Mouse (Mus musculus) embryonic facial prominence, embryonic 12.5 days (tissue): ENCODE data around the gene Mtmr3. TPM values are rescaled to one million over a fixed set of nuclear protein-coding genes. Genes with fewer than 3 reads are reported as not detected.

Experiments
- ATAC-seq: fragments of 200-750 bp; cut with Nextera tagmentation; 2 replicates; pipeline ENCODE4 v1.8.0; 2017; ENCODE audit not compliant: insufficient number of reproducible peaks, insufficient read depth, low FRiP score, low TSS enrichment
- H3K27ac ChIP-seq: fragments of 300-500 bp; sonication (generic); 2 replicates; pipeline ENCODE4 v1.5.1; 2016; ENCODE audit warnings: mild to moderate bottlenecking
- H3K27me3 ChIP-seq: fragments of 300-500 bp; sonication (generic); 2 replicates; pipeline ENCODE4 v1.6.1; 2016; ENCODE audit warnings: mild to moderate bottlenecking, moderate library complexity
- H3K36me3 ChIP-seq: fragments of 300-500 bp; sonication (generic); 2 replicates; pipeline ENCODE4 v1.6.1; 2016; ENCODE audit warnings: mild to moderate bottlenecking
- H3K4me1 ChIP-seq: fragments of 300-500 bp; sonication (generic); 2 replicates; pipeline ENCODE4 v1.6.1; 2016
- H3K4me2 ChIP-seq: fragments of 300-500 bp; sonication (generic); replicated peaks from 2 replicates; pipeline ENCODE4 v1.6.1; 2016; ENCODE audit warnings: mild to moderate bottlenecking, moderate library complexity
- H3K4me3 ChIP-seq: fragments of 300-500 bp; sonication (generic); 2 replicates; pipeline ENCODE4 v1.5.1; 2016; ENCODE audit warnings: mild to moderate bottlenecking
- H3K9ac ChIP-seq: fragments of 300-500 bp; sonication (generic); 2 replicates; pipeline ENCODE4 v1.6.1; 2016; ENCODE audit warnings: mild to moderate bottlenecking, moderate library complexity
- H3K9me3 ChIP-seq: fragments of 300-500 bp; sonication (generic); 2 replicates; pipeline ENCODE4 v1.6.1; 2016; ENCODE audit warnings: mild to moderate bottlenecking, moderate library complexity
- WGBS: fragments of 180-500 bp; shearing (Covaris S2); methylation state at CpG from one replicate; pipeline ENCODE4 v1.1.7; 2016; 5-methylcytosine and 5-hydroxymethylcytosine counted together
- polyA plus RNA-seq: library from polyadenylated mRNA; unstranded; fragments of >200 nt; fragmentation: Nextera tagmentation; extraction: Ambion mirVana; gene quantifications from 2 replicates; pipeline ENCODE4 v1.2.1, GENCODE M21; 2016

The Mtmr3 gene
- polyA plus RNA-seq, 1 experiment from 2014 or later, result 37.9 TPM

GRCm38 (mm10) chr11:4622997-4623396 is 28.3 kb upstream of the Mtmr3 start:
- H3K9ac ChIP-seq, result no peak overlapping the region
- no peaks in the 10 kb centered on the region for H3K9me3 ChIP-seq
- no peak overlapping the region for H3K27ac ChIP-seq
- no peaks in the 10 kb centered on the region for H3K36me3 ChIP-seq
- H3K27me3 ChIP-seq, result no peaks in the 10 kb centered on the region
- WGBS, result 60% methylated on average over 5 of the region's 5 CpGs
- ATAC-seq, result no peak
- no peaks in the 10 kb centered on the region for H3K4me1 ChIP-seq
- H3K4me3 ChIP-seq, result no peak overlapping the region
- H3K4me2 ChIP-seq, result no peak overlapping the region

- no peaks in the 10 kb centered on the region for H3K36me3 ChIP-seq
- H3K9me3 ChIP-seq, result no peaks in the 10 kb centered on the region
- H3K4me3 ChIP-seq, result no peak overlapping the region
- WGBS, result 75% methylated on average over 7 of the region's 7 CpGs
- no peaks in the 10 kb centered on the region for H3K4me1 ChIP-seq
- H3K9ac ChIP-seq, result no peak overlapping the region
- no peak for ATAC-seq
- H3K4me2 ChIP-seq, result no peak overlapping the region
- no peaks in the 10 kb centered on the region for H3K27me3 ChIP-seq
- no peak overlapping the region for H3K27ac ChIP-seq
Observed at GRCm38 (mm10) chr11:4622442-4622986, 27.9 kb upstream of the Mtmr3 start.

- no peaks in the 10 kb centered on the region for H3K36me3 ChIP-seq
- no peak overlapping the region for H3K4me3 ChIP-seq
- no peak overlapping the region for H3K9ac ChIP-seq
- H3K9me3 ChIP-seq, result no peaks in the 10 kb centered on the region
- no peak overlapping the region for H3K4me2 ChIP-seq
- no peaks in the 10 kb centered on the region for H3K27me3 ChIP-seq
- H3K4me1 ChIP-seq, result no peaks in the 10 kb centered on the region
- 68% methylated on average over 4 of the region's 4 CpGs for WGBS
- H3K27ac ChIP-seq, result no peak overlapping the region
- no peak for ATAC-seq
Observed at GRCm38 (mm10) chr11:4621866-4622265, 27.2 kb upstream of the Mtmr3 start.

GRCm38 (mm10) chr11:4620501-4621108 is 25.9 kb upstream of the Mtmr3 start:
- Histone ChIP-seq H3K27ac (no peak overlapping the region), H3K4me3 (no peak overlapping the region), H3K36me3 (no peaks in the 10 kb centered on the region), H3K4me2 (no peak overlapping the region), H3K4me1 (no peaks in the 10 kb centered on the region), H3K27me3 (no peaks in the 10 kb centered on the region), H3K9ac (no peak overlapping the region), H3K9me3 (no peaks in the 10 kb centered on the region)
- WGBS, result 61% methylated on average over 13 of the region's 13 CpGs
- no peak for ATAC-seq

GRCm38 (mm10) chr11:4620017-4620485 is 25.4 kb upstream of the Mtmr3 start, which contains the start of gene Gm11032:
TSS of gene Gm11032 (plus strand) at chr11:4620067.
- ATAC-seq, result no peak

GRCm38 (mm10) chr11:4611904-4612303 is 17.2 kb upstream of the Mtmr3 start:
- H3K4me2 ChIP-seq, result no peak overlapping the region
- H3K9ac ChIP-seq, result no peak overlapping the region
- H3K27ac ChIP-seq, result no peak overlapping the region
- no peaks in the 10 kb centered on the region for H3K4me1 ChIP-seq
- no peaks in the 10 kb centered on the region for H3K9me3 ChIP-seq
- H3K36me3 ChIP-seq, result no peaks in the 10 kb centered on the region
- no peaks in the 10 kb centered on the region for H3K27me3 ChIP-seq
- no peak for ATAC-seq
- H3K4me3 ChIP-seq, result no peak overlapping the region
- 72% methylated on average over 2 of the region's 2 CpGs for WGBS

More at GRCm38 (mm10) chr11:4620017-4620485, 25.4 kb upstream of the Mtmr3 start, which contains the start of gene Gm11032:
- no peaks in the 10 kb centered on the region for H3K27me3 ChIP-seq
- no peak within 1 kb of the TSS for H3K4me2 ChIP-seq
- no peak within 1 kb of the TSS for H3K9ac ChIP-seq
- H3K27ac ChIP-seq, result no peak within 1 kb of the TSS
- WGBS, result 82% methylated on average over 16 of the region's 16 CpGs
- H3K36me3 ChIP-seq, result no peaks in the 10 kb centered on the region
- H3K9me3 ChIP-seq, result no peaks in the 10 kb centered on the region
- no peak within 1 kb of the TSS for H3K4me3 ChIP-seq
- H3K4me1 ChIP-seq, result no peaks in the 10 kb centered on the region

GRCm38 (mm10) chr11:4606541-4606940 is 11.9 kb upstream of the Mtmr3 start:
- no peaks in the 10 kb centered on the region for H3K36me3 ChIP-seq
- H3K27me3 ChIP-seq, result no peaks in the 10 kb centered on the region
- peaks cover 7% of the 10 kb centered on the region; the same call in 1 of the 2 replicates for H3K4me1 ChIP-seq
- WGBS, result 69% methylated on average over 1 of the region's 1 CpGs
- no peak overlapping the region for H3K9ac ChIP-seq
- no peak overlapping the region for H3K4me3 ChIP-seq
- H3K4me2 ChIP-seq, result no peak overlapping the region
- no peak overlapping the region for H3K27ac ChIP-seq
- ATAC-seq, result no peak
- H3K9me3 ChIP-seq, result no peaks in the 10 kb centered on the region

- 53% methylated on average over 7 of the region's 7 CpGs for WGBS
Observed at GRCm38 (mm10) chr11:4605414-4605813, 10.8 kb upstream of the Mtmr3 start.

GRCm38 (mm10) chr11:4604441-4604840 is 9.8 kb upstream of the Mtmr3 start:
- 58% methylated on average over 6 of the region's 6 CpGs for WGBS
- H3K27me3 ChIP-seq, result no peaks in the 10 kb centered on the region
- no peak overlapping the region for H3K4me2 ChIP-seq
- no peaks in the 10 kb centered on the region for H3K36me3 ChIP-seq
- no peak for ATAC-seq
- H3K9ac ChIP-seq, result no peak overlapping the region
- peaks cover 7% of the 10 kb centered on the region; the same call in 1 of the 2 replicates for H3K4me1 ChIP-seq
- H3K27ac ChIP-seq, result no peak overlapping the region
- H3K9me3 ChIP-seq, result no peaks in the 10 kb centered on the region
- no peak overlapping the region for H3K4me3 ChIP-seq

More at GRCm38 (mm10) chr11:4605414-4605813, 10.8 kb upstream of the Mtmr3 start:
- no peaks in the 10 kb centered on the region for H3K9me3 ChIP-seq
- H3K4me3 ChIP-seq, result no peak overlapping the region
- no peaks in the 10 kb centered on the region for H3K27me3 ChIP-seq
- no peak overlapping the region for H3K4me2 ChIP-seq
- no peak for ATAC-seq
- no peak overlapping the region for H3K27ac ChIP-seq
- peaks cover 7% of the 10 kb centered on the region; the same call in 1 of the 2 replicates for H3K4me1 ChIP-seq
- no peak overlapping the region for H3K9ac ChIP-seq
- H3K36me3 ChIP-seq, result no peaks in the 10 kb centered on the region

- Histone ChIP-seq H3K4me3 (no peak overlapping the region), H3K36me3 (no peaks in the 10 kb centered on the region), H3K27ac (no peak overlapping the region), H3K4me1 (peaks cover 7% of the 10 kb centered on the region; the same call in 1 of the 2 replicates), H3K27me3 (no peaks in the 10 kb centered on the region), H3K9me3 (no peaks in the 10 kb centered on the region), H3K4me2 (no peak overlapping the region), H3K9ac (no peak overlapping the region)
- 42% methylated on average over 12 of the region's 12 CpGs for WGBS
- no peak for ATAC-seq
Observed at GRCm38 (mm10) chr11:4602691-4603441, 8.2 kb upstream of the Mtmr3 start.

- no peaks in the 10 kb centered on the region for H3K9me3 ChIP-seq
- no peak overlapping the region for H3K4me2 ChIP-seq
- H3K4me3 ChIP-seq, result no peak overlapping the region
- 81% methylated on average over 5 of the region's 5 CpGs for WGBS
- H3K9ac ChIP-seq, result no peak overlapping the region
- H3K27me3 ChIP-seq, result no peaks in the 10 kb centered on the region
- H3K36me3 ChIP-seq, result no peaks in the 10 kb centered on the region
- ATAC-seq, result no peak
- H3K4me1 ChIP-seq, result peaks cover 7% of the 10 kb centered on the region; the same call in 1 of the 2 replicates
- no peak overlapping the region for H3K27ac ChIP-seq
Observed at GRCm38 (mm10) chr11:4601890-4602289, 7.2 kb upstream of the Mtmr3 start.

GRCm38 (mm10) chr11:4599916-4600315 is 5.3 kb upstream of the Mtmr3 start:
- no peak for ATAC-seq
- H3K27me3 ChIP-seq, result no peaks in the 10 kb centered on the region
- no peak overlapping the region for H3K4me3 ChIP-seq
- 83% methylated on average over 3 of the region's 3 CpGs for WGBS
- H3K9ac ChIP-seq, result no peak overlapping the region
- no peaks in the 10 kb centered on the region for H3K9me3 ChIP-seq
- H3K27ac ChIP-seq, result no peak overlapping the region
- no peaks in the 10 kb centered on the region for H3K36me3 ChIP-seq
- H3K4me2 ChIP-seq, result no peak overlapping the region
- peaks cover 7% of the 10 kb centered on the region; the same call in 1 of the 2 replicates for H3K4me1 ChIP-seq
